Mouse (Mus musculus): ENCODE measurements around the gene Apoa1.

The Apoa1 gene

DNA sequence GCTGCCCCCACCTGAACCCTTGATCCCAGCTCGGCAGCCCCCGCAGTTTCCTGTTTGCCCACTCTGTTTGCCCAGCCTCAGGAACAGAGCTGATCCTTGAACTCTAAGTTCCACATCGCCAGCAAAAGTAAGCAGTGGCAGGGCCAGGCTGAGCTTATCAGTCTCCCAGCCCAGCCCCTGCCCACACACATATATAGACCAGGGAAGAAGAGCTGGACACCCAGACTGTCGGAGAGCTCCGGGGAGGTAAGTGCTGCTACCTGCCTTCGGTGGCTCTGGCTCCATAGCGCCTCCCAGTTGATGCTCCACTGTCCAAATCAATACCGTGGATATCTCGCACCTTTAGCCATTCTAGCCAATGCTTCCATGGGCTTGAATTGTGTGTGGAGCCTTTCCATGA is at the start of gene Apoa1:
TSS of gene Apoa1 (plus strand) at position 90 of the 400 bp plus-strand sequence.
- DNase-seq (ENCODE audit: low read depth, low spot score), result no peak

DNA sequence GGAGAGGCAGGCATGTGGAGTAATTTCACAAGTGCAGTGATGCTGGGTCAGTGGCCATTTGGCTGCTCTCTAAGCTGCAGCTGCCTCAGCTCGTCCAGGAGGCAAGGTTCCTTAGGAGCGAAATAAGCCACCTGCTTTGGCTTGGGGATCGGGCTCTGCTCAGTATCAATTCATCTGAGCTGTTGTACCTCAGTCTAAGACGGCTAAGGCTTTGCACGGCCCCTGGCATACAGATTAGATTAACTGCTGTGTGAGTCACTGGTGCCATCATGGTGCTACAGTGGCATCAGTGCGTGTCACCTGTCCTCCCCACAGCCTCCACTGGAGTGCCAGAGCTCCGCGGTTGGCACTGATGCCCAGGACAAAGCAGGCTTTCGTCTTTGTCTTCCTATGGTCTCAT is 49.8 kb upstream of the Apoa1 start:
- DNase-seq (ENCODE audit: low read depth, low spot score), result no peak

DNA sequence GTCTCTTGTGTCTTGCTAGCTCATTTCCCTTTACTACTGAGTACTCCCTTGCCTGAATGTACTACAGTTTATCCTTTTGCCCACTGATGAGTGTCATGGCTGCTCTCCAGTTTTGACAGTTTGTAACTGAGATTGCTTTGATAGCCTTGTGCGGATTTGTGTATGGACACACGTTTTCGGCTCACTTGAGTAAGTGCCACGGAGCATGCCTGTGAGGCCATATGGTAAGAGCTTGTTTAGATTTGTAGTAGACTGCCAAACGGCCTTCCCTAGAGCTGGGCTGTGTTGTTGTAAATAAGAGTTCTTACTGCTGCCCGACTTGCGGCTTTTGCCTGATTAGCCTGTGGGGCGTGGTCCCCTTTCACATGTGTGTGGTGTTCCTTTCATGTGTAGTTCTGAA is 47.1 kb upstream of the Apoa1 start:
- no peak for DNase-seq (ENCODE audit: low read depth, low spot score)

DNA sequence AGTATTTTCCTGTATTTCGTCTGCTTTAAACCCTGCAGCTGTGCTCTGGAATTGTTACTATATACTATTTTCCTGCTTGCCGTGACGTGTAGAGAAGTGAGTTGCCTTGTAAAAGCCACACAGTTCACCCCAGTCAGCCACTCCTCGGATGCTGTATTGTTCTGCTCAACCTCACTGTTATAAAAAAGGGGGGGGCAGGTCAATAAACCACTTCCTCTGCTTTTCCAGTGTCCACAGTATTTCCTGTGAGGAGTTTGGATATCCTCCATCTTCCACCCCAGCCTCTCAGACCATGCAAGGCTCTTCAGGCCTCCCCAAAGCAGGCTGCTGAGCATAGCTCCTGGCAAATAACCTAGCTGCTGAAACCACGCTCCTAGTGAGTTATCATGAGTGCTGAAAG is 43.8 kb upstream of the Apoa1 start:
- DNase-seq (ENCODE audit: low read depth, low spot score), result peak; percentile 32

DNA sequence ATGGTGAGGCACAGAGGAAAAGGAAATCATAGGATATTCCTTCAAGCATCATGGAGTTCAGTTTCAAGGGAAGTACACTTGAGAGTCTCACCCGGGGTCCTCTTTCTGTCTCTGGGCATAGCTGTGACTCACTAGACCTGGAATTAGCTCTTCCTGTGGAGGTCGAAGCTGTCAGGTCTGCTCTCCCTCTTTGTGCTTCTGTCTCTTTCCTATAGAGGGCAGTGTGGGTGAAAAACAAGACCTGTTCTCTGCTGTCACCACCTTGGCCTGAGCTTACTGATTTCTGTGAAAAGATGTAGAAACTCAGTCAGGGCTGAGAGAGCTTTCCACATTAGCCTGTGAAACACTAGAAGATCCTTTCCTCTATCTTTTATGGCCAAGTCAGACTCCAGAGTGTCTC is 43.2 kb upstream of the Apoa1 start:
- peak; percentile 78 for DNase-seq (ENCODE audit: low read depth, low spot score)

DNA sequence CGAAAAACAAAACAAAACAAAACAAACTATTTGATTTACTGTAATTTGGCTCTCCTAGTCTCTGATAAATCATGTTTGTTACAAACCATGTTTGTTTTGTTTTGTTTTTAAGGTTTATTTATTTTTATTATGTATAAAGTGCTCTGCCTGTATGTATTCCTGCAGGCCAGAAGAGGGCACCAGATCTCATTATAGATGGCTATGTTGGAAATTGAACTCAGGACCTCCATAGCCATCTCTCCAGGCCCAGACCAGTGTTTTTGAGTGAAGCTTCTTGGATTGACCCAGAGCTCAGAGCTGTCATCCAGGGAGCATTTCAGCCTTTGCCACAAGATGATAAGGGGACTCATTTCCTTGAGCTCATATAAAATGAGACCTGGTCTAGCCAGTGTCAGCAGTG is 42.0 kb upstream of the Apoa1 start:
- peak; percentile 28 for DNase-seq (ENCODE audit: low read depth, low spot score)

DNA sequence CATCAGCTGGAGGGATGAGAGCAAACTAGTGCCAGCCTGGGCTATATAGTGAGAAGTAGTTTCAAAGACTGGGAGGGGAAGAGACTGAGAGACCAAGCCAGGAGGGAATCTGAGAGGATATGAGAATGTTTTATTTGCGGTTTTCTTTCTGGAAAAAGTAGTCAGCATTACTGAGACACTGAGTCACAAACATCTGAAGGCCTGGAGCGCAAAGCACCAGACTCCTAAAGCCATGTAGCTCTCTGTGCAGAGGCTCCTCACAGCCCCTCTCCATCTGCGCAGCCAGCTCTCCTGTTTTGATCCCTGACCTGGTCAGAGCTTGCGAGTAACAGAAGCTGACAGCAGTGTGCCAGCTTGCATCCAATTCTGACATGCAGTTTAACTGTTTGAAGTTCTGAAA is 40.0 kb upstream of the Apoa1 start:
- peak; percentile 91 for DNase-seq (ENCODE audit: low read depth, low spot score)

DNA sequence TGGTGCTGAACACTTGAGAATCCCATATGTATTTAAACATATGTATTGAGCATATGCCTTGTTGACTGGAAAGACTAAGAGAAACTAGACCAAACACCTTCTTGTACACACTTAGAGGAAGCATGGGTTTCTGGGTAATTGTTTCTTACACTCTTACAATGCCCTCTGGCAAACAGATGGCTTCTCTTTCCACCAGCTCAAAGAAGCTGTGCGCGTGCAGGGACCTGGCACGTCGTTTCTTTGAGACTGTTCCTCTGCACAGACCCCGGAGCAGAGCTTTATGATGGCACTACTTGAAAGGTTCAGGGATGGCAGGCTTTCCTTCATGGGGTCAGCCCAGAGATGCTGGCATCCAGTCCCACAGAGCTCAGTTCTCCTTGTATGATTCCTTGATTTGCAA is 39.4 kb upstream of the Apoa1 start:
- no peak for DNase-seq (ENCODE audit: low read depth, low spot score)

DNA sequence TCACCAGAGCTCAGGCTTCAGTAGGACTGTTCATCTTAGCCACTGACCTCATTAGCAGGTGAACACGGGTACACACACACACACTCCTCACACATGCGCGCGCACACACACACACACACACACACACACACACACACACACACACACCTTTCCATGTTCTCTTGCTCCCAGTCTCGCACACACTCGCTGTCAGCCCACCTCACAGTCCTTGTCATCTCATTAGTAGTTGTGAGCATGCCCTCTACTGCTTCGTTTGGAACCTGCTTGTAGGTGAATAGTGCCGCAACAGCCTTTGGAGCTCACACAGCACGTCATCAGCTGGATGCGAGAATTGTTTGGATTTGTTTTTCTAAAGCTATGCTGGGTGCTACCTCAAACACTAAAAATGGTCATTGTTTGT is 39.0 kb upstream of the Apoa1 start:
- no peak for DNase-seq (ENCODE audit: low read depth, low spot score)

DNA sequence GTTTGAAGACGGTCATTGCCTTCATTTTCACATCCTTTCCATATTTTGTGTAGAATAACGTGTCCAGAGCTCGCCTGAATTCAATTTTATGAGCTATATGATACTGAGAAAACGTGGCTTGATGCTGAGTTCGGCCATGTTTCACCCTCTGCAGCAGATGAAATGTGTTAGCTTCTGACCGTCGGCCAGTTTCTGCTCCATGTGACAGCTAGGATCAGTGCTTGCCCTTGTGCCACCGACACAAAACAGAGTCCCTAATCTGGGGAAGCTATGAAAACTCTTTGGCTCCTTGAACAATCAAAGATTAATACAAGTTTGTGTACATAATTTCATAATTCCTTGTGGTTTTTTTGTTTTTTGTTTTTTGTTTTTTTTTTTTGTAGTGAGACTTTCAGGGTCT is 37.1 kb upstream of the Apoa1 start:
- no peak for DNase-seq (ENCODE audit: low read depth, low spot score)

DNA sequence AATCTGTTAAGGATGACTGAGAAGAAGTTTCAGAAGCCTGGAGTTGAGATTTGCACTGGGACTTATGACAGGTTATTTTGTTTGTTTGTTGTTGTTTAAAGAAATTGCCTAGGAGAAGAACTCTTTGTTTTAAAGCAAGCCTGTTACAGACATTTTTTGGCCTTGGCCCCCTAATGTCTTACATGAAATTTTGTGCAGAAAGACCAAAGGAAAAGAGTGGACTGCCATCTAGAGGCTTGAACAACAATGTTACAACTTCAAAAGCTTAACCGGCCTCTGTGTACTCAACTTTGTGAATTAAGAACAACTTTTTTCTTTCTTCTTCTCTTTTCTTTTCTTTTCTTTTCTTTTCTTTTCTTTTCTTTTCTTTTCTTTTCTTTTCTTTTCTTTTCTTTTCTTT is 36.7 kb upstream of the Apoa1 start:
- peak; percentile 77 for DNase-seq (ENCODE audit: low read depth, low spot score)

DNA sequence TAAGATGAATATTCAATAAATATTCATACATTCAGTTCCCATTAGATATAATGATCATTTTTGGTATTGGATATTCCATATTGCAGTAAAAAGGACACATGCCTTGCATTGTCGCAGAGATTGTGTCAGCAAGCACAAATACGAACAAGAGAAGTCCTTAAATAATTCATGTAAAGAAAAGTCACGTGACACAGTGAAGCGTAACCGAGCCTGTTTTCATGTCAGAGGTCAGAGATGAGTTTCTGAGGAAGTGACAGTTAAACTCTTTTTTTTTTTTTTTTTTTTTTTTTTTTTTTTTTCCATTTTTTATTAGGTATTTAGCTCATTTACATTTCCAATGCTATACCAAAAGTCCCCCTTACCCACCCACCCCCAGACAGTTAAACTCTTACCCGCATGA is 35.7 kb upstream of the Apoa1 start:
- DNase-seq (ENCODE audit: low read depth, low spot score), result no peak

DNA sequence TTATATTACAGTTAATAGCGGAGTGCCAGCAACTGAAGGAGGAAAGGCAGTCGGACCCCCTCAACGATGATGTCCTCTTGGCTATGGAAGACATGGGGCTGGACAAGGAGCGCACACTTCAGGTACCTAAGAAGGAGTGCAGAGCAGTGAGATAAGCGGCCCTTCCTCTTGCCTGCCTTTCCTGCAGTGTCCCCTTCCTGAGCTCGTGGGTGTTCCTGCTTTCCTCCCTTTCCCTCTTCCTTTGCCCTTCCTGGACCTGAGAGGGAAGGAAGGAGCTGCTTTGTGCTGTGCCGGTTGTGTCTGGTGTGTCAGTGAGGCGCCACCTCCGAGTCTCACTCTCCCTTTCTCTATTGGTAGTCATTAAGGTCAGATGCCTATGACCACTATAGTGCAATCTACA is 33.6 kb upstream of the Apoa1 start:
- DNase-seq (ENCODE audit: low read depth, low spot score), result no peak

DNA sequence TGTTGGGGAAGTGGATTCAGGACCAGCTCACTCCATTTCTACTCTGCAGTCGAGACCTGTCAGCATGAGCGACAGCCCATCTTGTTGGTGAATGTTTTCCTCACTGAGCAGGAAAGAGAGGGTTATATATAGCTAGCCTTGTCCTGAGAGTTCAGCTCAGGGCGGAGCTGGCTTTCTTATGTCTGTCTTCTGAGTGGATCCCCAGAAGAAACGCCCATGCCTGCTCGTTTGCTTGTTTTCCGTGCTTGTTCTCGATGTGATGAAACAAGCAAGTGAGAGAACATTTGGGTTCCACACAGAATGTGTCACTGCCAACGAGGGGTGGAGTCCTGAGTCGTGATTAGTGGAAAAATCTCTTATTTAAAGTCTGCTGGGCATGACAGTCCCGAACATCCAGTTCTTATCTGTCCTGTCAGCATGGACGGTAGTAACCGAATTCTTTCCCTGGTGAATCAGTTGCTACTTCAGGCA is 31.6 kb upstream of the Apoa1 start:
- no peak for DNase-seq (ENCODE audit: low read depth, low spot score)

DNA sequence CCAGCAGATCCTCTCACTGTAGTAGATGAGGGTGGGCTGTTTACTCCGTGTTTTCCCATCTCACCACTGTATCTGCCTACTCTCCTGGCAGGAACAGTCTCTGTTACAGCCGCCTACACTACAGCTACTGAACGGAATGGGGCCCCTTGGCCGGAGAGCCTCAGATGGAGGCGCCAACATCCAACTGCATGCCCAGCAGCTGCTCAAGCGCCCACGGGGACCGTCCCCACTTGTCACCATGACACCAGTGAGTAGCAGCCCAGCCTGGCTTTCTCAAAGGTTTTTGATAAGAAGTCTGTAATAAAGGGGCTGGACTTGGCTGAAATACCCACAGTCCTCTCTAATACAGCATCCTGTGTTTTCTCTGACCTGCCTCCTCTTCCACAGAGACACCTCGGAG is 29.9 kb upstream of the Apoa1 start:
- no peak for DNase-seq (ENCODE audit: low read depth, low spot score)

DNA sequence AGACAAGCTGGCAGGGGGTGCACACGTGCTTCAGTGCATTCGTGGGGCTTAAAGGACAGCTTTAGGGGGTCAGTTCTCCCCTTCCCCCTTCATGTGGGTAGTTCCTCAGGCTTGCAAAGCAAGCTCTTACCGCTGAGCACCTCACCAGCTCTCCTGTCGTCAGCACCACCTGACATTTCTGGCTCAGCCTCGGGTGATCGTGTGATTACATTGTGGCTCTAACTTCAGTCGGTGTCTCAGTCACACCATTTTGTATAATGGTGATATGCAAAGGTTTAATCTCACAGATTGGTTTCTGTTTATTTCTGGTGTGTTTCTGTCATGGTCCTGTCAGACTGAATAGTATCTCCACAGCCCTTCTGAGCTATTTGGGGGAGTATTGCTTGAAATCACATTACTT is 29.4 kb upstream of the Apoa1 start:
- no peak for DNase-seq (ENCODE audit: low read depth, low spot score)

DNA sequence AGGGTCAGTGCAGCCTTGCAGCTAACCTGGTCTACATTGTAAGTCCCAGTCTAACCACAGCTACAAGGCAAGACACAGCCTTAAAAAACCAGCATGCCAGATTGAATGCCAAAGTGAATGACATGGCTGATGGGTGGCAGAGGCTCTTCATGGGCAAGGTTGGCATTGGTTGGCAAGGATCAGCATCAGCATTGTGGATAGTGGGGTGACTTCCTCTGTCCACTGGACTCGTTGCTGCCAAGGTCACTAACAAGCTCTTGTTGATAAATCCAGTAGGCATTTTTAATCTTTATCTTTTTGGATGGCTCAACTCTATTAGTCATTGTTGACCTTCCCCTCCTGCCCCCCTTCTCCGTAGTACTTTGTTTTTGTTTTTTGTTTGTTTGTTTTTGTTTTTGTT is 28.8 kb upstream of the Apoa1 start:
- DNase-seq (ENCODE audit: low read depth, low spot score), result no peak

DNA sequence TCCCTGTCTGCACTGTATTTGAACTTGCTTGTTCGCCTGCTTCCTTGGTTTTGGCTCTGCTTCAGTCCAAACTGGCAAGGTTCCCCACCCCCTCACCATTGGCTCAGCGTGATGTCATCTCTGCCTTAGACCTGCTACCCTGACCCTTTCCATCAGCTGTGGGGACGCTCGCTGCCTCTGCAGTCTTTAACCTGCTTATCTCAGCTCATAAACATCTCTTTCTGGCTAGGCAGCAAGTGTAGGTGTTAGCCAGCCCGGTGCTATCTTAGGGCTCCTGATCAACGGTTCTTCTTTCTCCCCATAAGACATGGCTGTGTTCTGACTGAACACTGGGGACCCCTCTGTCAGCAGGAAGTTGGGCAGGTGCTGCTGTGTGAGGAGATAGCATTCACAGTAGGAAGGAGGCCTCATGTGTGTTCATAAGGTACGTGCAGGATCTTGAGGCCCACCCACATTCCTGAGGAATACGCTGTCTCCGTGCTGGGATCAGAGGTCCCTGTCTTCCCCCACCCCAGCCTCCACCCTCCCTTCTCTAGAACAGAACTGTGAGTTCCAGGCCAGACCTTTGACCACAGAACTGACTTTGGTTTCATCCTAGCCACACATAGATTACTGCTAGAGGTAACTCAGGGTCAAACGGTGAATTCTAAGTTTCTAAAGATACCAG is 21.4 kb upstream of the Apoa1 start:
- DNase-seq (ENCODE audit: low read depth, low spot score), result peak; percentile 32

DNA sequence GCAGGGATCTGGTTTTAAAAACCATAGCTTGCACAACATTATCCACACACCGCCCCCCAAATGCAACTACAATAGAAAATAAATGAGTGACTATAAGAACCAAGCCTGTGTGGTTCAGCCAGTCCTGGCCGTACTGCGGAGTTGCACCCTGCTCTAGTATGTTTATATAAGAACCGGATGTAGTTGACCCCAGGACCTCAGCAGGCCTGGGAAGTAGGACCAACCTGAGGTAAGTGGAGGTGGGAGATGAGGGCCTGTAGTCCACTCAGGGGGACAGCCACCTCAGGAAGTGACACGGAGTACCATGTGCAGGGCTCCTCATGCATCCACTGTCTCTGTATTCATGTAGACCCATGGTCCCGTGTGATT is 20.9 kb upstream of the Apoa1 start:
- no peak for DNase-seq (ENCODE audit: low read depth, low spot score)

DNA sequence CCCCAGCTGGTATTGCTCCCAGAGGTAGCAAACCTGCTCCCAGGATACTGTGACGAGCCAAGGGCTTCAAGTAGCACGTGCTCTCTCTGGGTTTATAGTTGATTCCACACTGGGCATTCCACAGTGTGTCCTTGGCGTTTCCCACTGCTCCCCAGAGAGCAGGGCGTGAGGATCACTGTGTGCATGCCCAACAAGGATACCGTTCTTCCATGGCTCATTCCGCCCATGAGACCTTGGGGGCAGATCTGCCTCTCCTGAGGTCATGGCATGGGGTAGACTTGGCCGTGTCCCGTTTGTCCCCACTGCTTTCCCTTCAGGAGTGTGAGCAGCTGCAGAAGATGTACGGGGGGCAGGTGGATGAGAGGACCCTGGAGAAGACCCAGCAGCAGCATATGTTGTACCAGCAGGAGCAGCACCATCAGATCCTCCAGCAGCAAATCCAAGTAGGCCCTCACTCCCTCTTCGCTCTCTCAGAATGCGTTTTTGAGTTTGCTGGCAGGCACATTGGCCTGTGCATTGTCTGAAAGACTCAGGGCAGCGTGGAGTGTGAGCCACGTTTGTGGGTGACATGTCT is 19.9 kb upstream of the Apoa1 start:
- DNase-seq (ENCODE audit: low read depth, low spot score), result no peak

DNA sequence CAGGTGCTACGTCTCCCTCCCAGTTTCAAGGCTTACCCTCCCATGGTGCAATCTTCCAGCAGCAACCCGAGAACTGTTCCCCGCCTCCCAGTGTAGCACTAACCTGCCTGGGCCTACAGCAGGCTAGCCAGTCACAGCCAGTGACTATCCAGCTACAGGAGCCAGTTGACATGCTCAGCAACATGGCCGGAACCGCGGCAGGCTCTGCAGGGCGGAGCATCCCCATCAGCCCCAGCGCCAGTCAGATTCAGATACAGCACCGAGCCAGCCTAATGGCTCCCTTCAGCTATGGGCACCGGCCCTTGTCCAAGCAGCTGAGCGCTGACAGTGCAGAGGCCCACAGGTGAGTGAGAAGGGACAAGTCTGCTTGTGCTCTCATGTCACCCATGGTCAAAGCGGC is 17.9 kb upstream of the Apoa1 start:
- no peak for DNase-seq (ENCODE audit: low read depth, low spot score)

DNA sequence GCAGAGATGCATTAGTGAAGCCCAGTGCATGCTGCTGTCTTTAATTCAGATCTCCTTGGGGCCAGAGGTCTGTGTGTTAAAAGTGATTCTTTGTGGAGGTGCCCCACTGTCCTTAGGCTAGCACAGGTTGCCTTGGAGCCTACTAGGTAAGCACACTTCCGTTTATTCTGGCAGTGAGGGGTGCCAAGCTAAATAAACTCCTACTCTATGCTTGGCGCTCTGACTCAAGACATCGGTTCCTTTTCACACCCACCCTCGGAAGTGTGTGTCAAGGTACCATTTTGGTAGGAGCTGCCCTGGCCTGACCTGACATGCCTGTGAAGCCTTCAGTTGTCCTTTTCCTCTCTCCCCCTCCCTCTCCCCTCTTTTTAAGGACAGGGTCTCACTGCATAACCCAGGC is 14.1 kb upstream of the Apoa1 start:
- DNase-seq (ENCODE audit: low read depth, low spot score), result no peak

DNA sequence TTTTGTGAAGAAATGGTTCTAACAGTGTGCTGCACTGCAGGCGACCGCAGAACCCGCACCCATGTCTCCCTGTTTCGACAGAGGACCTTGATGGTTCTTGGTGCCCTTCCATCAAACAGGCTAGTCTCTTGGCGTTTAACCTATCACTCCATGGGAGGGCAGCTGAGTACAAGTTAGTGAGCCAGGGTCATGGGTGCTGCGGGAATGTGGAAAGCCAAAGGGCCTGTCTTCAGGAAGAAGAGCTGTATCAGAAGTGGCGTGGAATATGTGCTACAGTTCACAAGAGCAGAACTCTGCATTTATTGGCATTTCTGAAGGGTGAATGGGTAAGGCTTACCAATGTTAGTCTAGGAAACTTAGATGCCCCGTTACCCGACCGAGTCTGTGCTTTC is 13.4 kb upstream of the Apoa1 start:
- DNase-seq (ENCODE audit: low read depth, low spot score), result no peak
